Mouse (Mus musculus): ENCODE results near the gene Eef1g. TPM values are rescaled to one million over a fixed set of nuclear protein-coding genes. Genes with fewer than 3 reads are reported as not detected.

Eef1g gene
- polyA plus RNA-seq (2012; rRNA removed): 203 and 236 TPM in 2 replicates

GRCm38 (mm10) chr19:8966590-8967372 is at the start of gene Eef1g:
Eef1g (plus strand) TSS chr19:8967041.
- peaks cover 2% of the 10 kb centered on the region for H3K36me3 ChIP-seq (ENCODE audit: control insufficient read depth, insufficient read depth, low read length)
- H3K27me3 ChIP-seq (replicated peaks; ENCODE audit: control insufficient read depth, insufficient read depth, low read length): no peaks in the 10 kb centered on the region
- peak within 1 kb of the TSS; percentile 75 for H3K4me3 ChIP-seq (ENCODE audit: insufficient read depth, low read depth, low read length)
- TF ChIP-seq CTCF (conservative IDR thresholded peaks at IDR 0.05; ENCODE audit: insufficient read depth, insufficient read length, low read depth, low read length) (no peak), POLR2A (IDR thresholded peaks at IDR 0.05; ENCODE audit: low read depth, low read length) (no peak)
- peak; percentile 100 for DNase-seq
- H3K27ac ChIP-seq (ENCODE audit: insufficient read depth, low read depth, low read length): peak within 1 kb of the TSS; percentile 87
- H3K4me1 ChIP-seq (ENCODE audit: control insufficient read depth, insufficient read depth, low read length): peaks cover 4% of the 10 kb centered on the region; the same call in 1 of the 2 replicates
- WGBS: under 1% methylated on average over 52 of the region's 52 CpGs

DNA sequence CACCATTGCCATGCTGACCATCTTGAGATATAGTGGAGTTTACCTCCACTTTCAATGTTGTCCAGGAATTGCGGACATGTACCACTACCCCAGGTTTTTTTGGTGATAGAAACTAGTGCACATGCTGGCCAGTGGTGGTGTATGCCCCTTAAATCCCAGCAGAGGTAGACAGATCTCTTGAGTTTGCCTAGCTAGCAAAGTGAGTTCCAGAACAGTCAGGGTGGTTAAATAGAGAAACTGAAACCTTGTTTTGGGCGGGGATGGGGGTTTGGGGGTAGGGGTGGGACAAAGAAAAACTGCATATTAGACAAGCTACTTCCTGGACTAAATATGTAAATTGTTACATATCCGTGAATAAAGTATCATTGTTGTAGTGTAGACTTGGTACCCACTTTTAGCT is 47.8 kb upstream of the Eef1g start:
- H3K4me3 ChIP-seq (ENCODE audit: insufficient read depth, low read depth, low read length): no peak overlapping the region
- no peak overlapping the region for H3K27ac ChIP-seq (ENCODE audit: insufficient read depth, low read depth, low read length)
- DNase-seq: no peak
- H3K36me3 ChIP-seq (ENCODE audit: control insufficient read depth, insufficient read depth, low read length): peaks cover 3% of the 10 kb centered on the region
- H3K27me3 ChIP-seq (replicated peaks; ENCODE audit: control insufficient read depth, insufficient read depth, low read length): no peaks in the 10 kb centered on the region
- peaks cover 11% of the 10 kb centered on the region for H3K4me1 ChIP-seq (ENCODE audit: control insufficient read depth, insufficient read depth, low read length)
- 91% methylated on average over 3 of the region's 3 CpGs for WGBS
- TF ChIP-seq CTCF (conservative IDR thresholded peaks at IDR 0.05; ENCODE audit: insufficient read depth, insufficient read length, low read depth, low read length) (no peak), POLR2A (IDR thresholded peaks at IDR 0.05; ENCODE audit: low read depth, low read length) (no peak)

- WGBS: 55% methylated on average over 6 of the region's 6 CpGs
- TF ChIP-seq CTCF (conservative IDR thresholded peaks at IDR 0.05; ENCODE audit: insufficient read depth, insufficient read length, low read depth, low read length) (no peak), POLR2A (IDR thresholded peaks at IDR 0.05; ENCODE audit: low read depth, low read length) (no peak)
- DNase-seq: no peak
- Histone ChIP-seq H3K27ac (ENCODE audit: insufficient read depth, low read depth, low read length) (peak overlapping the region; percentile 92), H3K27me3 (replicated peaks; ENCODE audit: control insufficient read depth, insufficient read depth, low read length) (no peaks in the 10 kb centered on the region), H3K4me3 (ENCODE audit: insufficient read depth, low read depth, low read length) (no peak overlapping the region), H3K36me3 (ENCODE audit: control insufficient read depth, insufficient read depth, low read length) (peaks cover 1% of the 10 kb centered on the region), H3K4me1 (ENCODE audit: control insufficient read depth, insufficient read depth, low read length) (peaks cover 11% of the 10 kb centered on the region)
Measured at GRCm38 (mm10) chr19:8919684-8920072, 47.2 kb upstream of the Eef1g start.

DNA sequence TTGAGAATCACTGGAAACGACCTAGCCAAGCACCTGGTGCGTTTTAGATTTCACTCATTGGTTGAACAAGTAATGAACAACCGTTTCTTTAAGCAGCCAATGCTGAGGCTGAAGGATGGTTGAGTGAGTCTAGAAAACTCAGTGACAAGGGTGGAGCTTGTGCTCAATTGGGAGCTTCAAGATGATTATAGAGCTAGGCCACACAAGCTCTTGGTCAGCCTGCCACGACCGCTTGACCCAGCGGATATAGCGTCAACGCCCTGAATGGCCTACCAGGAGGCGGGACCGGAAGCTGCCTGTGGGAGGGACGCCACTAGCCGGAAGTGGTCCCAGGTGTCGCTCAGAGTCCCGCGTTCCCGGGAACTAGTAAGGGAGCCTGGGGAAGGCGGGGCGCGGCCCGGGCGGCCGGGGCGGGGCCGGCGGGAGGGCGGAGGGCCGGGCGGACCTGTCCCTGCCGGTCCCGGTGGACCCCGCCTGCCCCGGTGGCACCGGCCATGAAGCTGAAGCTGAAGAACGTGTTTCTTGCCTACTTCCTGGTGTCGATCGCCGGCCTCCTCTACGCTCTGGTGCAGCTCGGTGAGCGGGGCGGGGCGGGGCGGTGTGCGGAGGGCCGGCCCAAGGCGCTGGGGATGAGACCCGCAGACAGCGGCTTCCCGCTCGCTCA is 46.6 kb upstream of the Eef1g start, which contains the start of gene B3gat3:
Gene B3gat3, plus strand, starts transcription at position 302 of the 664 bp plus-strand sequence.
- TF ChIP-seq POLR2A (IDR thresholded peaks at IDR 0.05; ENCODE audit: low read depth, low read length) (peak; percentile 89), CTCF (conservative IDR thresholded peaks at IDR 0.05; ENCODE audit: insufficient read depth, insufficient read length, low read depth, low read length) (no peak)
- under 1% methylated on average over 50 of the region's 50 CpGs for WGBS
- Histone ChIP-seq H3K27ac (ENCODE audit: insufficient read depth, low read depth, low read length) (peak within 1 kb of the TSS; percentile 92), H3K4me1 (ENCODE audit: control insufficient read depth, insufficient read depth, low read length) (peaks cover 11% of the 10 kb centered on the region), H3K27me3 (replicated peaks; ENCODE audit: control insufficient read depth, insufficient read depth, low read length) (no peaks in the 10 kb centered on the region), H3K36me3 (ENCODE audit: control insufficient read depth, insufficient read depth, low read length) (peaks cover 1% of the 10 kb centered on the region; the same call in 1 of the 2 replicates), H3K4me3 (ENCODE audit: insufficient read depth, low read depth, low read length) (peak within 1 kb of the TSS; percentile 78)
- peak; percentile 98 for DNase-seq

DNA sequence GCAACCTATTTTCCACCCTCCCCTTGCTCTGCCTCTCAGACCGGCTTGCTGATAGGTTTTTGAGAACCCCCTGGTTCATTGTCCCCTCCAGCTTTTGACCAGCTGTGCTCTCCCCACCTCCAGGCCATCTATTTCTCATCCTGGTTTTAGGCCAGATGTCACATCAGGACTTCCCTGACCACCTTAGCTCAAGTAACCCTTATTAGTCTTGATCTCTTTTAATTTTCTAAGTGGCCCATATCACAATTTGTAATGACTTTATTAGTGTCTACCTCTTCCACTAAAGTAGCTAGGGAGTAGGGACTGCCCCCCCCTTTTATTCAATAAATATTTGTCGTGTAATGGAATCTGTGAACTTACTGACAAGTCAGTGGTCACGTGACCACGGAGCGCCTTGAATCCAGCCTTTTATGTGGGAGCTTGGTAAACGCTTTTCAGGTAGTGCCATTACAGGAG is 46.0 kb upstream of the Eef1g start:
- Histone ChIP-seq H3K36me3 (ENCODE audit: control insufficient read depth, insufficient read depth, low read length) (no peaks in the 10 kb centered on the region), H3K27ac (ENCODE audit: insufficient read depth, low read depth, low read length) (peak overlapping the region; percentile 62), H3K4me1 (ENCODE audit: control insufficient read depth, insufficient read depth, low read length) (peaks cover 11% of the 10 kb centered on the region), H3K27me3 (replicated peaks; ENCODE audit: control insufficient read depth, insufficient read depth, low read length) (no peaks in the 10 kb centered on the region), H3K4me3 (ENCODE audit: insufficient read depth, low read depth, low read length) (peak overlapping the region; percentile 78)
- peak; percentile 67 for DNase-seq
- 1% methylated on average over 6 of the region's 6 CpGs for WGBS
- TF ChIP-seq CTCF (conservative IDR thresholded peaks at IDR 0.05; ENCODE audit: insufficient read depth, insufficient read length, low read depth, low read length) (no peak), POLR2A (IDR thresholded peaks at IDR 0.05; ENCODE audit: low read depth, low read length) (no peak)

- H3K4me3 ChIP-seq (ENCODE audit: insufficient read depth, low read depth, low read length): no peak overlapping the region
- no peak for DNase-seq
- no peaks in the 10 kb centered on the region; the same call in 1 of the 2 replicates for H3K36me3 ChIP-seq (ENCODE audit: control insufficient read depth, insufficient read depth, low read length)
- peaks cover 11% of the 10 kb centered on the region for H3K4me1 ChIP-seq (ENCODE audit: control insufficient read depth, insufficient read depth, low read length)
- no peaks in the 10 kb centered on the region for H3K27me3 ChIP-seq (replicated peaks; ENCODE audit: control insufficient read depth, insufficient read depth, low read length)
- no peak overlapping the region for H3K27ac ChIP-seq (ENCODE audit: insufficient read depth, low read depth, low read length)
- WGBS: 70% methylated on average over 9 of the region's 9 CpGs
- TF ChIP-seq POLR2A (IDR thresholded peaks at IDR 0.05; ENCODE audit: low read depth, low read length) (no peak), CTCF (conservative IDR thresholded peaks at IDR 0.05; ENCODE audit: insufficient read depth, insufficient read length, low read depth, low read length) (no peak)
Measured at GRCm38 (mm10) chr19:8921741-8922140, 45.1 kb upstream of the Eef1g start.

DNA sequence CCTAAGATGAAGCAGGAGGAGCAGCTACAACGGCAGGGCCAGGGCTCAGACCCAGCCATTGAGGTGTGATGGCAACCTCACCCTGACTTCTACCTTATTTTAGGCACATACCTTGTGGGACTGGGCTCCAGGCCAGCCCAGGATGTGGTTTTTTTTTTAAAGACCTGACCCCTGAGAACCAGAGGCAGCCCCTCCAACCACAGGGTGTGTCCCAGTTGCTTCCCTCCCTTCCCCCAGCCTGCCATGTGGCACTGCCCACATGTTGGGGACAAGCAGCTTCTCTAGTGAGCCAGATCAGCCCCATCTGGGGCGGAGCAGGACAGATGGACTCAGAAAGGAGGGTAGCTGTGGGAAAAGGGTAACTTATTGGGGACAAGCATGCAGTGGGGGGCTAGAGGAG is 40.1 kb upstream of the Eef1g start:
- H3K36me3 ChIP-seq (ENCODE audit: control insufficient read depth, insufficient read depth, low read length): no peaks in the 10 kb centered on the region; the same call in none of the 2 replicates
- TF ChIP-seq POLR2A (IDR thresholded peaks at IDR 0.05; ENCODE audit: low read depth, low read length): no peak
- no peak for TF ChIP-seq CTCF (conservative IDR thresholded peaks at IDR 0.05; ENCODE audit: insufficient read depth, insufficient read length, low read depth, low read length)
- peaks cover under 1% of the 10 kb centered on the region; the same call in 1 of the 2 replicates for H3K4me1 ChIP-seq (ENCODE audit: control insufficient read depth, insufficient read depth, low read length)
- H3K27me3 ChIP-seq (replicated peaks; ENCODE audit: control insufficient read depth, insufficient read depth, low read length): no peaks in the 10 kb centered on the region
- no peak overlapping the region for H3K27ac ChIP-seq (ENCODE audit: insufficient read depth, low read depth, low read length)
- 79% methylated on average over 2 of the region's 2 CpGs for WGBS
- DNase-seq: no peak
- no peak overlapping the region for H3K4me3 ChIP-seq (ENCODE audit: insufficient read depth, low read depth, low read length)

All from kidney, adult 2 months (tissue).